Mouse (Mus musculus): ENCODE results near the gene Mecom.

GRCm38 (mm10) chr3:30122618-30123017, 425.2 kb downstream of the Mecom start:
- TF ChIP-seq GATA1 (IDR thresholded peaks at IDR 0.05; ENCODE audit: low read length) = no peak
- TF ChIP-seq TAL1 (IDR thresholded peaks at IDR 0.05; ENCODE audit: low read length) = no peak
